Mouse (Mus musculus) gonadal fat pad, adult 2 months (tissue): ENCODE data around the gene Rasl10a. TPM values are rescaled to one million over a fixed set of nuclear protein-coding genes. Genes with fewer than 3 reads are reported as not detected.

ENCODE experiments used
- DNase-seq: peaks from one replicate; pipeline ENCODE4 v3.0.0-alpha.2; 2012; ENCODE audit warnings: low read depth
- polyA plus RNA-seq: library from polyadenylated mRNA; depleted of rRNA; stranded (reverse); fragments of >200 nt; gene quantifications from 2 replicates; pipeline ENCODE4 v1.2.3, GENCODE M21; 2012

The Rasl10a gene
- polyA plus RNA-seq, 1 experiment, result 36.5 TPM

- no peak for DNase-seq
Measured at GRCm38 (mm10) chr11:5052200-5052854, 5.6 kb upstream of the Rasl10a start.

GRCm38 (mm10) chr11:5054151-5054550, 3.8 kb upstream of the Rasl10a start:
- DNase-seq, result no peak

- no peak for DNase-seq
Measured at GRCm38 (mm10) chr11:5054874-5055273, 3.1 kb upstream of the Rasl10a start.

- DNase-seq, result no peak
Measured at GRCm38 (mm10) chr11:5055945-5056938, 1.7 kb upstream of the Rasl10a start.

GRCm38 (mm10) chr11:5057064-5057463, 864 bp upstream of the Rasl10a start:
- no peak for DNase-seq

- DNase-seq, result no peak
Measured at GRCm38 (mm10) chr11:5057541-5057855, 430 bp upstream of the Rasl10a start.

GRCm38 (mm10) chr11:5058783-5059182, 855 bp downstream of the Rasl10a start:
- no peak for DNase-seq

GRCm38 (mm10) chr11:5059230-5059629, 1.3 kb downstream of the Rasl10a start:
- DNase-seq, result no peak

- DNase-seq, result no peak
Measured at GRCm38 (mm10) chr11:5059704-5060156, 1.8 kb downstream of the Rasl10a start.

GRCm38 (mm10) chr11:5060756-5061412, 3.0 kb downstream of the Rasl10a start:
- DNase-seq, result no peak

- no peak for DNase-seq
Measured at GRCm38 (mm10) chr11:5061413-5062139, 3.6 kb downstream of the Rasl10a start.

- DNase-seq, result no peak
Measured at GRCm38 (mm10) chr11:5062326-5062725, 4.4 kb downstream of the Rasl10a start.

- DNase-seq, result no peak
Measured at GRCm38 (mm10) chr11:5062860-5063505, 5.1 kb downstream of the Rasl10a start.

GRCm38 (mm10) chr11:5063561-5064281, 5.8 kb downstream of the Rasl10a start:
- DNase-seq, result no peak

GRCm38 (mm10) chr11:5064282-5065055, 6.5 kb downstream of the Rasl10a start:
- DNase-seq, result no peak

GRCm38 (mm10) chr11:5065056-5065821, 7.3 kb downstream of the Rasl10a start, which contains the start of gene Gas2l1:
TSS of gene Gas2l1 (minus strand) at chr11:5065327.
- no peak for DNase-seq

GRCm38 (mm10) chr11:5067063-5067462, 9.1 kb downstream of the Rasl10a start:
- no peak for DNase-seq

GRCm38 (mm10) chr11:5068126-5068971, 10.4 kb downstream of the Rasl10a start:
- peak; percentile 66 for DNase-seq
